Mouse (Mus musculus): ENCODE results near the gene Gm42674.
A peak's percentile ranks its signal among the peaks of the same experiment; 100 is the strongest.

GRCm38 (mm10) chr3:90585595-90585994 lies 16.1 kb upstream of the Gm42674 start:
- peak; percentile 85 for TF ChIP-seq CTCF (IDR thresholded peaks at IDR 0.05; ENCODE audit: low read depth, low read length)
- TF ChIP-seq POLR2A (IDR thresholded peaks at IDR 0.05; ENCODE audit: insufficient read depth, low read length), result no peak

Data from ES-Bruce4 (cell line).